Mouse (Mus musculus): ENCODE measurements around the gene Adamts9. TPM values are rescaled to one million over a fixed set of nuclear protein-coding genes. Genes with fewer than 3 reads are reported as not detected.

Gene Adamts9
- total RNA-seq, 2 experiments from 2014 or later = 37.9 to 39.7 TPM

DNA sequence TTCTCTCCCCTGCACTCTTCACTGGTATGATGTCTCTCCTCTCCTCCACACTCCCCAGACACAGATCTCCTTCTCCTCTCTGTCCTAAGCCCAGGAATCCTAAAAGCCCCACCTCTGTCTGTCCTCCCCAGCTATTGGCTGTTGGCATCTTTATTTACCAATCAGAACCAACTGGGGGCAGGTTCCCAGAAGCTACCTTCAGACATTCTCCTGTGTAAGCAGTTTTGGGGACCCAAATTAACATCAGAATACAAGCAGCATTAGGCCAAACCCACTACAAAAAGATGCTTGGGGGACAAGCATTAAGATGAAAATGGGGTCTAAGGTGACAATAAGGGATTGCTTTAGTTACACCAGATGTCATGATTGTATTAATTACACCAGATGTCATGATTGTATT lies 183.7 kb downstream of the Adamts9 start:
- DNase-seq = no peak
- intact Hi-C loops (cut with DNase I) = no loop called here

DNA sequence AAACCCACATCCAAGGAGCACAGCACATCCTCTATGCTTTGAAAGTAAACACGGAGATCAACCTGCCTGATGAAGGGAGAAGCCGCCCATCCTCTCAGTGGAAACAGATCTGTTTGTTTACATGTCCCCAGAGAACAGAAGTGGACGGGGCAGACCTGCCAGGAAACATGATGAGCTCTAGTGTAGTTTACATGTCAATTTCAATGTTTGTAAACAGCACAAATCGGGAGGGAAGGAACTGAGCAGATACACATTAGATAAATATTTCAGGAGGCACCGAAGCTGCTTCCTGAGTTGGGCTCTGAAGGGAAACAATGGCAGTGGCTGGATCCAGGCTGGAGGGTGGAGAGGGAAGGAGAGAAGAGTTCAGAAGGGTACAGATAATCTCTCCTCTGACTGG lies 187.5 kb downstream of the Adamts9 start:
- intact Hi-C loops (cut with DNase I) = no loop called here
- DNase-seq = no peak

DNA sequence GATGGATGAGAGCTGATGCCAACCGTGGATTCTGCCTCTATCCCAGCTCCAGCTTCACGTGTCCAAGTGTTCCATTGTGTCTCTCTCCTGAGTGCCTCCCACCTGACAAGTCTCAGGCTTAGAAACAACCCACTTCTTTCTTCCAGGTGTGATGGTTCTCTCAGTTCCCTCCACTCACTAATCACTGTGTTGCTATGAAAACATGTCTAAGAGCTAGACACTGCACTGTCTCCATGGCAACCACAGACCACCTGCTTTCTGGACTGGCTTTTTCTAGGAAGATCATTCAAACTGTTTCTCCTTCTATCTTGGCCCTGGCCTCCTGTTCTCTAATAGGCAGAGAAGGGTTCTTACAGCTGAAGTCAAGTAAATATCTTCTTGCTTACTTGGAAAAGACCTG lies 190.6 kb downstream of the Adamts9 start:
- intact Hi-C loops (cut with DNase I) = no loop called here

DNA sequence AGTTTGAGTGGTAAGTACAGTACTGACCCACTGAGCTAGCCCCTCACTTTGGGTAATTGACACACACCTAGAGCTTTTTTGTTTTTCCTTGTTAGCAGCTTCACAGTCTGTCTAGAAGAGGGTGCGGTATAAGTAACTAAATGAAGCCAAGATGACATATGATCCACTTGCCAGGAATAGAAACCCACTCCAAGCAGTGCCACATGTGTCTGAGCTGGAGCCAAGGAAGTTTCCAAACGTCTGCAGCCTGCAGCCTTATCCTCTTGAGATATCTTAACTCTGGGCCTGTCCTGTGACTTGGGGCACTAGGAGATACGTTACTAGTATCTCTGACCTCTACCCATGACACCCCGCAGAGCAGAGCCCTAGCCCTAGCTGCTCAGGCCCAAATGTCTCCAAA lies 193.9 kb downstream of the Adamts9 start:
- DNase-seq = no peak
- intact Hi-C loops (cut with DNase I) = no loop called here

More for the DNA sequence above, 190.6 kb downstream of the Adamts9 start:
- DNase-seq = no peak

DNA sequence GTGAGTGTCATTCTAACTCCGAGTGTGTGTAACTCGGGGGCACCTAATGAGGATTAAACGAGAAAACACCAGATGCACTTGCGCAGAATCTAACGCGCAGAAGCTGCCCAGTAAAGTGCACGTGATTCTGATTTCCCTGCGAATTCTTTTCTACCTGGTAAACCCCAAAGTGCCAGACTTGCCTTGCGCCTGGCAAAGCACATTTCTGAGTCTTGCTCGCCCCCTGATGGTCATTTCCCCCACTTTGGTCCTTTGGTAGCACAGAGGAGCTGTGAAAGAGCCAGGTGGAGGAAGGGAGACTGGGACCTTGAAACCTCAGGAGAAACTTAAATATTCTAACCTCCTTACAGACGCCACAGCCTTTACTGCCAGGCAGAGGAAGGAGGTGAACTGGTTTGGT lies 199.7 kb downstream of the Adamts9 start:
- peak; percentile 59 to 78 for DNase-seq
- intact Hi-C loops (cut with DNase I) = loop anchor here (2.0 kb wide), 1 partner anchor 457 kb away; no protein-coding TSS in a partner anchor

DNA sequence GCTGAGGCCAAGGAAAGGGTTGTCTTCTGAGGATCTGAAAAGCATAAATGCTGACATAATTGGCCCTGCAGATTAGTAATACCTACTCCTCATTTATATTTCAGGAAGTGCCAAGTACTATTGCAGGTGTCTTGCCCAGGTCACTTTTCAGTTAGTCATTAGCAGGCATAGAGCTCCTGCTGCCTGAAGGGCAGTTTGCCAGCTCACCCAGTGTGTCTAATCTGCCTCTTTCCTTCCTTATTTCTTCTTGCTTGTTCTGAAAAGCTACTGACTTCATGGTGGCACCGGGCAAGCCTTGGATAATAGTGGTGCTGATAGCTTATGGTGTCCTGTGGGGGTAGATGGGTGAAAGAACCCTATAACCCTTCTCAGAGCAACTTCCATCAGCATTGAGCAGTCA lies 206.2 kb downstream of the Adamts9 start:
- intact Hi-C loops (cut with DNase I) = no loop called here
- DNase-seq = no peak

DNA sequence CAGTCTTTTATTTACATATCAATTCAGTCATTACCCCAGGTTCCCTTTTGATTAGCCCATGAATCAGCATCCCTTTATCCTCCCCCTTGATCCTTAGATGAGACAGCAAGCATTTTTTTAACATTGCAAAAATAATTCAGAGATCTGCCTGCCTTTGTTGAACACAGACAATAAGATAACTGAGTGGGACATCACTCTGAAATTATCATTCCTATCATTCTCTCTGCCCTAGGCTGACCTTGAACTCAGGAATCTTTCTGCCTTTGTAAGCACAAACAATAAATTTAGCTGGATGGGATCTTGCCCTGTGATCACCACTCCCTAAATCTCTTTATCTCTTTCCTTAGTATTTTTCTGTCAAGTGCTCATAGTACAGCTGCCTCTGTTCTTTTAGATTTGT lies 209.6 kb downstream of the Adamts9 start:
- intact Hi-C loops (cut with DNase I) = no loop called here

DNA sequence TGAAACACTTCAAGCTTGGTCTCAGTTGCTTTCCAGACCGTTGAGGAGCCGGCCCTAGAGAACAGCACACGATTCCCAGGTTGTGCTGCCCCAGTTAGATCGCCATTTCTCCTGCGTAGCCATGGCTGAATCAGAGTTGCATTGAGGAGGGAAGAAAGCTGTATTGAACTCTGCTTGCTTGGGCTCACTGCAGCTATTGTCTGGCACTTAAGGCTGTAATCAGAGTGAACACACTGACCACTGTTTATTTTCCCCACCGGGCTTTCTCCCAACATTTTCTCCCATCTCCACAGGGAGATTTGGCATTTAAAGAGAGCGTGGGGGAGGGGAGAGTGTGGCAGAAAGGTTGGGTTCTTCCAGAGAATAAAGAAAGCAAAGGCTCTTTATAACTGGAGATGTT lies 214.8 kb downstream of the Adamts9 start:
- intact Hi-C loops (cut with DNase I) = loop anchor here (2.0 to 10.0 kb wide), 3 partner anchors 56 to 442 kb away; no protein-coding TSS in a partner anchor
- peak in 1 of 2 experiments; percentile 8 for DNase-seq

More for the DNA sequence above, 209.6 kb downstream of the Adamts9 start:
- no peak for DNase-seq

DNA sequence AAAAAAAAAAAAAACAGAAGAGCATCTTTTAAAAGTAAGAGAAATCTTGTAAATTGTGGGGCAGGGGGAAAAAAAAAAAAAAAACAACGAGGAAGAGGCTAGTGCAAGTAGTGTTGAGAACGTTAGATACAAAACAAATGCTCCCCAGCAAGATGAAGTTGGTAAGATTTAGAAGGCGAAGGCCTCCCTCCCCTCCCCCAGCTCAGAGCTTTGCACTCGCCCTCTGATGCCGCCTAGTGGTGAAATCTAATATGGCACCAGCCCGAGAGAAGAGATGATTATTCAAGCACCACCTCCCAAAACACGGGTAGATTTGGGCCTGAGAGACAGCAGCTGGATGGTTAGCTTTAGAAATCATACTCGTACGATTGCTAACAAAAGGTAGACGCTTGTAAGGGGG lies 215.2 kb downstream of the Adamts9 start:
- peak; percentile 86 to 94 for DNase-seq
- intact Hi-C loops (cut with DNase I) = loop anchor here (2.0 to 10.0 kb wide), 3 partner anchors 56 to 441 kb away; no protein-coding TSS in a partner anchor

DNA sequence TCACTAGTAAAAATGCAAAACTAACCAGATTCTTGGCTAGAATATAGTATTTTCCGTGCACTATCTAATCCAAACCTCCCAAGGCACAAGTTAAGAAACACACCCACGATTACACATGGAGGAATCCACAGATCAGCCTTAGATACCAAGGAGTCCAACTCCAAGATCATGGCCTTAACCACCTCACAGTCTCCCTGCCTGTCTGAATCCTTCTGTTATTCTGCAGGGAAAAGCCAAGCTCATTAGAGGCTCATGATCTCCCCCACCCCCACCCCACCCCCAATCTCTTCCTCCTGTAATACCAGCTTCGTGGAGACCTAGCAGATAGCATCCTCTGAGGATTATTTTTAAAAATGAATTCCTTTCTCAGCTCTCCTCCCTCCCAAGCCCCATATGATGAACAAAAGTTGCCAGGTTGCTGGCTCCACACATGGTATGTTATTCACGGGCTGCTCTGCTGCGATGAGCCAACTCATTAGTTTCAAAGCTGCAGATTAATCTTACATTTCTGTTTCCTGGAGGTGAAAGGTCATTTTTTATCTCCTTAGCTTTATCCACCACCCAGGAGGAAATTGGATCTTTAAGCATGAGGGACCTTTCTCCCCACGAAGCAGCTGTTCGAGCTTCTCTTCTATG lies 215.8 kb downstream of the Adamts9 start:
- intact Hi-C loops (cut with DNase I) = loop anchor here (5.0 to 10.0 kb wide), 2 partner anchors 55 to 243 kb away; no protein-coding TSS in a partner anchor
- DNase-seq = no peak

DNA sequence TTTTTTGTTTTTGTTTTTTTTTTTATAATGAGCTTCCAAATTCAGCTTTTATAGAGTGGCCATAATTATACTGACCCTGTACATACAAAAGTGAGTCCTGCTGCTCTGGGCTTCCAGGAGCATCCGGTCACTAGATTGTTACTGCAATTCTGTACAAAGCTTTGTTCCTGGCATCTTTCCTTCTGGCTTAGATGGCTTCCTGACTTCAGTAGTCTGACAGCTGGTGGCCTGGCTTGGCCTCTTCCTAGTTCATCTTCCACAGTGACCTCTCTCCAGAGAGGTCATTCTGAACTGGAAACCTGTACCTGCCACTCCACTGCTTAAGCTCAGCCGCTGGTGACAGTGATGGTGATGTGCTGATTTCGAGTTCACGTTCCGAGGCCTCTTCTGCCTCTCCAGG lies 217.2 kb downstream of the Adamts9 start:
- intact Hi-C loops (cut with DNase I) = loop anchor here (5.0 to 10.0 kb wide), 2 partner anchors 54 to 241 kb away; no protein-coding TSS in a partner anchor
- peak; percentile 19 to 49 for DNase-seq

DNA sequence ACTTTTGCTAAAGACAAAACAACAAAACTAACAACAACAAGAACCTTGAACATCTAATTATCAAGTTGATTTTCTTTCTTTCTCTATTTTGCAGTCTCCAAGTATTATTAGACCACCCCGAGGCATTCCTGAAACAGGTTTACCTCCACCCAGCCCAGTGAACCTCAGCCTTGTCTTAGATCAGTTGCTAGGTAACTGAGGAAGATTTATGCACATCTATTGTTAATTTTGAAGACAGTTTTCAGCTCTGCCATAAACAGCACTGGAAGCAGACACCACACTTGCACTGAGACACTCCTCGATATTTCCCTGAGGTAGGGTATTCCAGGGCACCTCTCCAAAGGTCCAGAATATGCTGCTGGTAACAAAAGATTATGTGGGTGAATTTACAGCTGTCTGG lies 218.9 kb downstream of the Adamts9 start:
- intact Hi-C loops (cut with DNase I) = loop anchor here (10.0 kb wide), 1 partner anchor 240 kb away; no protein-coding TSS in a partner anchor
- DNase-seq = no peak

Other genes with a start within 250 kb of the Adamts9 start
- 1 to 10 TPM; 7.2 to 9.6 TPM for gene Prickle2, start 237.3 kb downstream of the Adamts9 start, total RNA-seq (2021)
- under 1 TPM; 0.12 to 0.22 TPM for gene A730049H05Rik, start 127.0 kb downstream of the Adamts9 start, total RNA-seq (2021)
- under 1 TPM; 0.36 to 0.37 TPM for gene Gm15737, start 74.1 kb downstream of the Adamts9 start, total RNA-seq (2021)

All from heart, postnatal 14 days (tissue).